Mouse (Mus musculus): ENCODE measurements at regions not wholly inside any gene's neighbourhood (a gene's known extent, or its start where the extent isn't known, plus 50 kb on each side); places are given as distances from the start of the nearest gene placed in this dataset.

DNA sequence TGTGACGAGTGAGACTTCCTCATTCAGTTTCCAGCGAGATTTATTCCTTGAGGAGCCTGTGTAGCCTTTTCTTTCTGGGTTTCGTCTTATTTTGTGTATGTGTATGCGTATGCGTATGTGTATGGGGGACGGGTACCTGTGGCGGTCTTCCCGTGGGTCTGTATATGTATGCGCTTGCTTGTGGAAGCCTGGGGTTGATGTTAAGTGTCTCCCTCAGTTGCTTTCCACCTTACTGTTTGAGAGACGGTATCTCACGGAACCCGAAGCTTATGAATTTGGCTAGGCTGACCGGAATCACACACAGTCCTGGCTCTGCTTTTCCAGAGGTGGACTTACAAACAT is 87.1 kb downstream of the Ankrd50 start:
- DNase-seq (ENCODE audit: low read depth, low spot score) = no peak

DNA sequence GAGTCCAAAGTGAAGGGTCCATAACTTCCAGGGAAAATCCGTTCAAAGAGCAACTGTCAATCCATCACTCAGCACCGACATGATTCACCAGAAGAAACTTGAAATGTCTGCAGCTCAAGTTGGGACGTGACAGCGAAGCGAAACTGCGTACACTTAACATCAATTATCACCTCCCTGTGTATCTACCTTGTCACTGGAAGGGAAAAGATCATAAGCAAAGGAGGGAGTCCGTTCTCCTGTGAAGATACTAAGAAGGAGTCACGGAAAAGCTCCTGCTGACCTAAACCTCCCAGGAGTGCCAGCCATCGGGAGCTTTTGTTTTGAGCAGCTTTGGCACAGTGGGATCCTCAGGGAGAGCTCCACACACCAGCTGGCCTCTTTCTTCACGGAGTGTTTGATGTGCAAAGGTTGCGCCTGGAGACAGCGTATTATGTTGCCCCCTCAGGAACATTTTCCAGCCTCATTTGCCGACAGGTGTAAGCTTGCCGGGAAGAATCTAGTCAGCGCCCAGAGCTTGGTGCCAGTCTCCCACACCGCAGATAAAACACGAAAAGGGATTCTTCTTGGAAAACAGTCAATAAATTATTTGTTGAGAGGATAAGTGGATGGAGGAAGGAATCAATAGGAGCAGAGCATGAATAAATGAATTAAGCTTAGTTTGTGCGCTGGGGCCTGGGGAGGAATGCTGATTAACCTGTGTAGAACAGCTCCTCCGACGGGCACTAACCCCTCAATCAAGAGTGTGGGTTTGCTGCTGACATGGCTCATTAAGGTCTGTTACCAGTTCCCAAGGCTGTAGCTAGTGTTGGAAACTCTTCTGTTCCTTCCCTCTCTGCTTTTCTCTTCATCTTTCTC is 87.7 kb downstream of the Ankrd50 start:
- no peak for DNase-seq (ENCODE audit: low read depth, low spot score)

DNA sequence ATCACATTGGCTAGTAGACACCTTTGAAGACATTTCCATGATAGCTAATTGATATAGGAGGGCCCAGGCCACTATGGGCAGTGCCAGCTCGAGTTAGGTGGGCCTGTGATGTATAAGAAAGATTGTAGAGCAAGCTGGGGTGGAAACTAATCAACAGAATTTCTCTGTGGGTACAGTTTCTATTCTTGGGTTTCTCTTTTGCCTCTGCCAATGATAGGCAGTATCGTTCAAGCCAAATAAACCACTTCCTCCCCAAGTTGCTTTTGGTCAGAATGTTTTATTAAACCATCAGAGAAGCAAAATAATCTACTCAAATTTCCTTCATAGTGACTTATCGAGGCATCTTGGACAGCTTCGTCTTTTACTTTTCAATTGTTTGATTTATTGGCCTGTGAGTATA is 90.3 kb downstream of the Ankrd50 start:
- no peak for DNase-seq (ENCODE audit: low read depth, low spot score)

DNA sequence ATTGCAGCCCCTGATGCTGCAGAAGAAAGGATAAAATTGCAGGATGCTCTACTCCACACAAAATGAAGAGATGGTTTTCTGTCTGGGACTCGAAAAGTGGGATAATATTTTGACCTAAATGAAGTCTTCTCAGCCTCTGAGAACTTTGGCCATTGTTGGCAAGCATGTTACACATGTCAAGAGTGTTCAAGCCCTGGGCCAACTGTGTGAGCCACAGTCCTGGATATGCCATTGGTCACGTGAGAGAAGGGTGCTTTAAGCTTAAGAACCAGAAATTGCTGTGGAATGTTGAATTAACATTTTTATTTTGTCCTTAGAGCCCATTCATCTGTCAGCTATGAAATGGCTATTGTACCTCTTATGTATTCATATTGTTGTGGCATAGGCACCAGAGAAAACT is 95.0 kb downstream of the Ankrd50 start:
- no peak for DNase-seq (ENCODE audit: low read depth, low spot score)

DNA sequence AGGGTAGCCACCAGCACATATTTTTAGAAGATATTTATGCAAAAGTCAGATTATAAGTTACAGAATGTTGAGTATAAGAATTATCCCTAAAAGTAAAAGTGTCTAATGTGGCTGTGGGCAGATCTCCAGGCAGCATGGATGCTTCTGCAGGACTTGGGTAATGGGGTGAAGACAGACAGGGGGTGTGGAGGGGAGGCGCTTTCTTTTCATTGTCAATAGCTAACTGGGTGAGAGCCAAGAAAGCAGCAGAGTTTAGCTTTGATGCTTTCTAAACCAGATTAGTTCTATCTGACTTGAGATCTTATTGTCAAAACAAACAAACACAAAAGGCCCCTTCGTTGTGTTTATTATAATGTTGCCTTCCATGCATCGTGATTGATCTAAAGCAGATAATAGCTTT is 95.7 kb downstream of the Ankrd50 start:
- DNase-seq (ENCODE audit: low read depth, low spot score) = no peak

DNA sequence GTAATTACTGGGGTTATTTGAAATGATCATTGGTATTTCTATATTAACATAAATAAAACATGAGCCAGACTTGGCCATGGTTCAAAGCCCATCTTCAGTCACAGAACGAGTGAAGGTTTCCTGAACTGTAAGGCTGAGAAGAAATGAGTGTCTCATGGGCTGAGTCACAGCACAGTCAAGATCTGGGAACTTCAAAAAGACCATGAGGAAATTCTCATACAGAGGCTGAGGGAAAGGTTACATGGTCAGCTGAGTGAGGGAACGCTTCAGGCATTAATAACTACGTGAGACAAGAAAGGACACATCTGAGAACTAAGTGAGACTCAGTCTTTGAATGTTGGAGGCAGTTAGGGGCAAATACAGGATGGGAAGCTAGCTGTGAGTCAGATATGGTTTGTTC is 101.9 kb downstream of the Ankrd50 start:
- DNase-seq (ENCODE audit: low read depth, low spot score) = no peak

DNA sequence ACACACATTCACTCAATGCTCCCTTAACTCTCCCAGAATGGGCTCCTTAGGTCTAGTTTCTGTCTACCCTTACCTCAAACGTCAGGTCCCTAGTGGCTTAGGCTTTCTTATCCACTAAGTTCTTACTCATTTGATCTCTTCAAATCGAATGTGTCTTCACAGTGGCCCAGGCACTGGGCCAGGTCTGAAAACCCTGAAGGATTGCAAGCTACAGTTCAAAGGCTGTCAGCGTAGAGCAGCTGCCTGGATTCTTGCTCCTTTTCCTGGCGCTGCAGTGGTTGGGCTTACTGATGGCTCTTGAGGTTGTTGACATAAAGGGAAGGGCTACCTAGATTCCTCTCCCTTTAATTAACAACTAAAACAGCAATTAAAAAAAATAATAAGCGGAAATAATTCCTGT is 103.0 kb downstream of the Ankrd50 start:
- no peak for DNase-seq (ENCODE audit: low read depth, low spot score)

DNA sequence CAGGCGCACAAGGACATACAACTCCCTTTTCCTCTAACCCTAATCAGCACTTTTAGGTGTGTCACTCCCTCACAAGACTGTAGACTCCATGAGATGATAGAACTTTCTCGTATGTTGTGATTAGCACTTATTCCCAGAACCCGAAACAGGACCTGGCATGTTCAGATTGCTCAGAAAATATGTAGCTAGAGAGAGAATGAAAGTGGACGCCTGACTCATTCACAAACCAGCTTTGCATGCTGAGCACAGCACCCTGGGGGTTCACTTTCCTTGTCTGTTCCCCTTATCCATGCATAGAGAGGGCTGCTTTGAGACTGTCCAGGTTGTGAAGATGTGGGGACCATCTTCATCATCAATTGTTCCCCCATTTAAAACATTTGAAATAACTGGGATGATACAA is 111.0 kb downstream of the Ankrd50 start:
- no peak for DNase-seq (ENCODE audit: low read depth, low spot score)

DNA sequence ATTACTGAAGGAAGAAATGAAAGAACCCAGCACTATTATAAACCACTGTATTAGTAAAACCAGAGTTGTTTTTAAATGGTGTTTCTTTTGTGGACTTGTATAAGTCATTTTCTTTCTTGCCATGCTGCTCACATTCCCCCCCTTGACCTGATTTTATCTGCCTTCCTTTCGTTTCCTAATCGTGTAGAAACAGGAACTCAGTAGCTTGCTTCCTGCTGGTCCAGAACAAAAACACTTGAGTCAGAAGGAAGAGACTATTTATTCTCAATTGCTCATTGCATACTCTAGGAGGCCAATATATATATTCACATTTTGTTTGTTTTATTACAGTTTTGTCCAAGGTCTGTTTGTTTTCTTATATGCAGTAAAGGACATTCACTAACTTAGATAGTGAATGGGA is 112.9 kb downstream of the Ankrd50 start:
- no peak for DNase-seq (ENCODE audit: low read depth, low spot score)

DNA sequence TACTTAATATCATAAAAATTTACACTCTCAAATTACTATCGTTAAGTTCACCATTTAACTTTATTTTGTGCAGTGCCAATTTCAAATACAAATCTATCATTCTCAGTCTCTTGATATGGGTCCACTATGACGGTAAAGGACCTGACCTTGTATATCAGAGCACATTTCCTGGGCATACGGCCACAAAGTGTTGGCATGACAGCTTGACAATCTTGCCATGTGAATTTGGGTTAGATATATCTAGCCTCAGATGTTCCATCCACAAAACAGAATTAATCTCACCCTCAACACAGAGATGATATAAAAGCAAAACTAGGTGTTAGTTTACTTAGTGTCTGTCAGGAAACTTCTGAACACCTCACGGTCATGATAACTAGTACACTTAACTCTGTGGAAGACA is 120.8 kb downstream of the Ankrd50 start:
- no peak for DNase-seq (ENCODE audit: low read depth, low spot score)

DNA sequence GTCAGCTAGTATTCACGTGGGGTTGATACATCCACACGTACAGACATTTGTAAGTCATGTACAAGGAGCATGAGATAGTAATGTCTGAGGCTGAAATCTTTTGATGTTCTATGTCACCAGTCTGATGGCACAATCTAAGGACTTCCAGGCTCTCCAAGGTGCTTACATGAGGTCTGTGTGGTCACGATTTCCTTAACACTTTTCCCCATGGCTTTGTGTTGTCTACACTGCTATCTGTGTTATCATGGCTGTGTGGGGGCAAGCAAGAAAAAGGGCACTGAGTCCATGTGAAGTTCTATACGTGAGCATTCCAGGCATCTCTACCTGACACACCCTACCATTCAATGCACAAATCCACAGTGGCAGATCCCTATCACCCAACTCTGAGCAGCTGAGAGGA is 123.2 kb downstream of the Ankrd50 start:
- DNase-seq (ENCODE audit: low read depth, low spot score) = no peak

DNA sequence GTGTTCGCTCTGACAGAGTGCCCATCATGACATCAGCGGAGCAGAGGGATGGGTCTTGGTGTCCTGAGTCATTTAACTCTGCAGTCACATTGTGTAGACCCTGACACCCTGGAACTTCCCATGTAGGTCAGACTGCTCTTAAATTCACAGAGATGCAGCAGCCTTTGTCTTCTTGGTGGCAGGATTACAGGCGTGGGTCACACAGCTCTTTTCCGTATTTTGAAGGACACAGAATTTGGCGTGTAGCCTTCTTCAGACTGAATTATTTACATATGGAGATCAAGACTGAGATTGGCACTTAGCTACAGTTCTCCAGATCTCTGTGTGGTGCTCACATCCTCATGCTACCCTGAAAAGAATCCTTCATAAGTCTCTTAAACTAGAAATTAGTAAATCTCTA is 123.7 kb downstream of the Ankrd50 start:
- no peak for DNase-seq (ENCODE audit: low read depth, low spot score)

DNA sequence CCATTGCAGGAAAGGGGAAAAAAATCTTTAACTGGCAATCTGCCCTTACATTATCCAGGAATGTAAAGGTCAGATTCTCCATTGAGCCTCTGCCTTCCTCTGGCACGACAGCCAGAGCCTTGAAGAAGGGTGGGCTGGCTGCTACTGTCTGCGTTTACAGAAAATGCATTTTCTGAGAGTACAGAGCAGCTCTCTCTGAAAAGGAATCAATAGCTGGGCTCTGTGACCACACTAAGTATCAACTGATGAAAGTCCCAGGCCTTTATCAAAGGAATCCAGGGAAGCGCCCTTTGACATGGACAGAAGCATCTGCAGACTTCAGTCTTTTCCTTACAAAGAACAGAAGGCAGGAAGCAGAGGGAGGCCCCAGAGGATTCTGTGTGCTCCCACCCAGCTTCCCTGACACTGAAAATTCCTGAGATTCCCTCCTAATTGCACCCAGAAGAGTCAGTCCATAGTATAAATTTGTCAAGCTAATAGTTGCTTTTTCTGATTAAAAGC is 124.2 kb downstream of the Ankrd50 start:
- no peak for DNase-seq (ENCODE audit: low read depth, low spot score)

DNA sequence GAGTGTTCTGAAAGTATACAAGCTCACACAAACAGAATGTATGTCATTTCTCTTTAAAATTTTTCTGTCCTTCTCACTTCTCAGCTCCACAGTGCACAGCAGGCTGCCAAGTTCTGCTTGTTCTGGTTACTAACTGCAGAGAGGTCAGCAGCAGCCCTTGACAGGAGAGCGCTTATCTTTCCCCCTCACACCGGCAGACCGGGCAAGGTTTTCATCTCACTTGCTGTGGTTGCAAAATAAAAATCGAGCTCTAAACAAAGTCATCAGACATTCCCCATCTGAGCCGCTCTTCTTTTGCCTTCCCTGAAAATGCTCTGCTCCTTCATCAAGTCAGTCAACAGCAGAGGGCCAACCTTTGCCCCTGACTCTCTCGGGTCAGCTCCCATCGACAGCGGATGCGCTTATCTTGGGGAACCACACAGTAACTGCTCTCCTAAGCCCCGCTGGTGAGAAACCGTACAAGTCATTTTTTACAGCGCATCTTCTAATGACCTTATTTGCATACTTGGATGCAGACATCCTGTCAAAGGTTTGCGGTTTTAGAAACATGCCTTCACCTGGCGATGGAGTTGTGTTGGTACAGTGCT is 126.6 kb downstream of the Ankrd50 start:
- DNase-seq (ENCODE audit: low read depth, low spot score) = no peak

DNA sequence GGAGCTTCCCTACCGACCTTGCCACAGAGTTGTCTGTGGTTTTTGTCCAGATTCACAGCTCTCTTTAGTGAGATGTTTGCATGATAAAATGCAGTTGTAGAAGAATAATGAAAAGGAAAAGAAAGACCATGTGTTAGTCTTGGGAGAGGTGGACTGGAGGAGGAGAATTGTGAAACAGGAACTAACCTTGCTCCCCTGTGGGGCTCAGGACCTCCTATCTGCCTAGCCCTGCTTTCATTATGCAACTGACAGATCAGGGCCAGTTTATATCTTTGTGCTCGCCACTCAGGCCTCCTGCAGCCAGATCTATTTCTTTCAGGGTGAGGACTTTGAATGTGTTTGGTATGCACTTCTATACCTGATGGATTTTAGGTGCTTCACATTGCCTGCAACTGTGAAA is 140.4 kb downstream of the Ankrd50 start:
- DNase-seq (ENCODE audit: low read depth, low spot score) = no peak

DNA sequence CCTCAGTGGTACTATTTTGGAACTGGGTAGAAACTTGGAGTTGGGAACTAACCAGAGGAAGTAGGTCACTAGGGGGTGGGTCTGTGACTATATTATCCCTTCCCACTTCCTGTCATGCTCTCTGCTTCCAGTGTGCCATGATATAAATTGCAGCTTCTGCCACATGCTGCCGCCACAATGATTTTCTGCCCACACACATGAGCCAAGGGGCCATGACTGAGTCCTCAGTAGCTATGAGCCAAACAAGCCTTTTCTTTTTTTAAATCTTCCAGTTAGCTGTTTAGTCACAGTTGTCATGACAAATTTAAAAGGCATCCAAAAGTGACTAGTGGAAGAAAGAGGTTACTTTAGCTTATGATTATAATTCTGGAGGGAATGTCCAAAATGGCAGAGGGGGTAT is 143.0 kb downstream of the Ankrd50 start:
- DNase-seq (ENCODE audit: low read depth, low spot score) = no peak

DNA sequence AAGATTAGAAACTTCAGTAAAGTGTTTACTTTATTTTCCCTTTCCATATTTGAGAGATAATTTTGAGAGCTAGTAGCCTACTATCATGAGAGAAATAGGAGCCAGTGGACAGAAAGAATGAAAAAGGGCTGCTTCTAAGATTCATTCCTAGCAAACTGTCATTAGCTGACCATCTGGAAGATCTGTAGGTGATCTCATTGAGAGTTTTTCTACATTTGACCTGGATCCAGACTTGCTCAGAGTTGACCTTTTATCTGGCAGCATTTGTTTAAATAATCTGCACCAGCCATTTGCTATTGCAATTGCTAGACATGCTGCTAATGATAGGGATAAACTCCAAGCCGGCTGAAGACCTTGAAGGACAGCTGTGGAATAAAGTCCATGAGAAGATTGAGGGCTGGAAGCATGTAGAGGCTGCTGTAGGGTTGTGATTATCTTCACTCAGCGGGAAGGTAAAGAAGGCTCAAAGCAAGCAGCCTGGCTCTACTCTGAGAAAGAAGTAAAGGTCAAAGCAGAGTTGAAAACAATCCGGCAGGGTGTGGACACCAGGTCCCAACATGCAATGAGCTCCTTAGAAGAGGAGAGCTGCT is 151.2 kb downstream of the Ankrd50 start:
- no peak for DNase-seq (ENCODE audit: low read depth, low spot score)

DNA sequence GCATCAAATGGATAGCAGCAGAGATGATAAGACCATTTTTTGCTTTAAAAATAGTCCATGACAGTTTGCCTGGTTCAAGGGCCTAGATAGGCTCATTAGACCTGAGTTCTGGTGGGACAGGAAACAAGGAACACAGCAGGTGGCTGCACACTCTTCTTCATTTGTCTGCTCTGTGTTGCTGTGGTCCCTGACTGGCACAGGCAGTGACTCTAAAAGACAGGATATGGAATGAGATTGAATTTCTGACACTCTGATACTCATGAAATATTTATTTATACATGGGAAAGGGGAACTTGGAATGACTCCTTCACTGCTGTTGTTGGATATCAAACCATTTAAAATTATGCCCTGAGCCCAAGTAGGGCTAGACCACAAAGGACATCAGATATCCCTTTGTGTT is 153.5 kb downstream of the Ankrd50 start:
- DNase-seq (ENCODE audit: low read depth, low spot score) = no peak

DNA sequence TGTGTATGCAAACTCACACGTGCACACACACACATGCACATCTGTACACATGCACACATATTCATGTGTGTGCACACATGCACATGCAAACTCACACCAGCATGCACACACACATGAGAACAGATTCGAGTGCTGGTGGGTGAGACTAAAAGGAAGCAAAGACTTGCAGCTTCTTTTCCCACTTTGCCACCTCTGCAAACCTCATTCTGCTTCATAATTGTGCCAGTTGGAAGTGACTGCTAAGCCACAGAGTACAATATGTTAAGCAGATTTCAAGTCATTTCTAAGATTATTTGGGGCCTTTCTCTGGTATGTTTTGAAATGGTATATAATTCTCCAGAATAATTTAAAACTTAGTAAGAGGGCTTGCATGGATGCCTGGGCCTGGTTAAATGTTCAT is 157.4 kb downstream of the Ankrd50 start:
- no peak for DNase-seq (ENCODE audit: low read depth, low spot score)

DNA sequence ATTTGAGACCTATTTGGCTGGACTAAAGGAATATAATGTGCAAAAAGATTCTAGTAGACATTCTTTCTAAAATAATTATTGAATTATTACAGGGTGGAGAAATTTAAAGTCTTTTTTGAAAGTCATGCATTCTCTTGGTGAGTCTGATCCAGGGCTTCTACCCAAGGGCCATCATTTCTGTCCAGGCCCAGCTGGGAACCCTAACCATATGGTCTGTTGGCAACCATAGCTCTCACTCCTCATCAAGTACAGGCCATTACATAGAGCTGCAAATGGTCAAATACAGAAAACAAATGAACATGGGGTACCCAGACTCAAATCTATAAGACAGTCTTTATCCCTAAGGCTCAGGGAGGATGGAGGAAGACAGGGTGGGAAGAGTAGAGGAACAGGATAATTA is 158.4 kb downstream of the Ankrd50 start:
- DNase-seq (ENCODE audit: low read depth, low spot score) = no peak

DNA sequence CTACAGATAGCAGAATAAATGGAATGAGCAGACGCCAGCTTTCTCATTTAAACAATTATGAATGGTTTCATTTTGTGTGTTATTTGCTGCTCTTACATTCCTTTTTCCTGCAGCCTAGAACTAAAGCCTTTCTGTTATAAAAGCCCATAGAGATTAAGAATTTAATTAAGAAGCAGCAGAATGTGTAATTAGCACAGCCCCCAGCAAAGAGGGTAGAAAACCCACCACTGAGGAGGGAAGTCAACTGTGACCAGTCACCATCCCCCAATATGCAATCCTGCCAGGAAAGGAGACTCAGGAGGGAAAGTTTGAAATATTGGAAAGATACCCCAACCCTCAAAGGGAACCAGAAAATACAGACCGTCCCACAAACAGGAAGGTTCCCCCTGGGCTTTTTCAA is 160.0 kb downstream of the Ankrd50 start:
- DNase-seq (ENCODE audit: low read depth, low spot score) = no peak

DNA sequence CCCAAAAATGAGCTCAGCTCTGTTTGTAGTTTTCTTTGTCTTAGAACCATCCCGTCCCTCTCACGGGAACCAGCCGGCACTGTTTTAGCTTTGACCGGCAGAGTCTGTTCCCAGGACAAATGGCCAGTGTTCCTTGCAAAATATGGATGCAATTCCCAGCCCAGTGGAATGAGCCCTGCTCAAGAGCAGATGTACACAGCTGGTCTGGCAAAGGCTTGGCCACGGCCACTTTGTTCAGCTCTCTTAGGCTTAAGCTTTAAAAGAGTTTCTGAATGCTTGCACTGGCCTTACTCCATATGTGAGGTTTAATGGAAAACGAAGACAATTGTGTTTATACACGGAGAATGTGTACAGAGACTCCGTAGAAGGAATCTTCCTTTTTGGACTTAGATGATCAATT is 162.2 kb downstream of the Ankrd50 start:
- no peak for DNase-seq (ENCODE audit: low read depth, low spot score)

DNA sequence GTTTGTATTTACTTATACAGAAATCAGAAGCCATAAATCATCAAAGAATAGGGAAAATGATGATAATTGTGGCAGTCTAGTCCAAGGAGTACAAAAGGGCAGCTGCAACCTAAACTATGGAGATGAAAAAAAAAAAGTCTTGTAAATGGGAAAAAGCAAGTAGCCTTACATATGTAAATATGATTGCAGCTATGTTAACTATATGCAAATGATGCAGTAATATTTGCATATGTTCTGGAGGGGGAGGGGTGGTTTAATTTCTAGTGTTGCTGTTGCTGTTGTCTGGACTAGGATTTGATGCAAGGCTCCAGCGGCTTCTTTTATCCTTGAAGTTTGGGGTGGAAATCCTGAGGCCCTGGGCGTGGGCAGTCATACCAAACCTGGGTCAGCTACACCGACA is 163.0 kb downstream of the Ankrd50 start:
- DNase-seq (ENCODE audit: low read depth, low spot score) = no peak
